Mouse (Mus musculus): ENCODE measurements around the gene Ggta1. TPM values are rescaled to one million over a fixed set of nuclear protein-coding genes. Genes with fewer than 3 reads are reported as not detected.

Gene Ggta1
- polyA plus RNA-seq, 1 experiment from 2014 or later: 6.2 TPM

DNA sequence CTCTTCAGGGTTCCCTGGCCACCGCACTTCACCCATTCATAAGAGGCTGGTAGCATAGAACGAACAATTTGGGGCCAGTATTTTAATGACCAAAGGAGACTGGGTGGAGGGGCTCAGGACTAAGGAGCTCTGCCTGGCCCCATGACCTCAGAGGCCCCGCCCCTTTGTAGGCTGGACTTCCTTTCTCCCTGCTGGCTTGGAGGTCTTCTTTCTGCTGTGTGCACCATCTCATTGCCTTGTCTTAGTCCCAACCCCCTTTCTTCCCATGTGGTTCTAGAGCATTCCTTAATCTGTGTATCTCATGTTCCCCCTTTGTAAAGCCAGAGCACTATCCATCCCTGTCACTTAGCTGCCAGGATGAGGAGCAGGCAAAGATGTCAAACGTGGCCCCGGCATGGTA, 16.7 kb downstream of the Ggta1 start:
- Histone ChIP-seq H3K27ac (ENCODE audit: low read depth) (peak overlapping the region; percentile 66), H3K4me1 (ENCODE audit: insufficient read depth) (peaks cover 71% of the 10 kb centered on the region)

DNA sequence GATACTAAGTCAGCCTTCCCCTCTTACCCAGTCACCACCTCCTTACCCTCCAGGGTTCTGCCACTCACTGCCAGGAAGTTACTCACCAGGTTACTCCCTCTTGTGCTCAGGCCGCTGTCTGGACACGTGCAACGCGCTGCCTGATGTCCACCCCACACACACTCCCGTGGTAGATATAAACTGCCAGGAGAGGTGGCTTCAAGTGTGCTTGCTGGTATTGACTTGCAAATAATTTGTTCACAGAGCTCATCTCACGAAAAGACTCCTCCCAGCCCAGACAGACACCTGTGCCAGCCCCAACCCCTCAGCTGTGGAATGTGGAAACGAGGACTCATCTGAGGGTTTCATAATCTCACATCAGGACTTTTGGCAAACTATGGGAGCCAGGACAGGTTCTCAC, 17.4 kb downstream of the Ggta1 start:
- ATAC-seq (no peak), DNase-seq (no peak)
- H3K9ac ChIP-seq (replicated peaks): no peak overlapping the region
- H3K27me3 ChIP-seq (ENCODE audit: insufficient read depth, low read length): no peaks in the 10 kb centered on the region
- no peaks in the 10 kb centered on the region for H3K9me3 ChIP-seq (ENCODE audit: low read length)
- H3K4me2 ChIP-seq (ENCODE audit: low read depth, low read length): no peak overlapping the region
- no peak overlapping the region for H3K4me3 ChIP-seq (ENCODE audit: low read depth, low read length)
- WGBS (ENCODE audit: insufficient replicate concordance): 50% methylated on average over 7 of the region's 7 CpGs
- no peak for TF ChIP-seq CTCF (IDR thresholded peaks at IDR 0.05; ENCODE audit: low read depth)
- TF ChIP-seq EP300 (IDR thresholded peaks at IDR 0.05; ENCODE audit: low read depth): no peak
- H3K4me1 ChIP-seq (ENCODE audit: insufficient read depth): peaks cover 71% of the 10 kb centered on the region
- H3K36me3 ChIP-seq (replicated peaks; ENCODE audit: insufficient read depth, low read length): 0 out of 2 replicates have a peak, but pooled peaks cover 5% of the 10 kb centered on the region
- H3K27ac ChIP-seq (ENCODE audit: low read depth): peak overlapping the region; percentile 66

More for the DNA sequence above, 16.7 kb downstream of the Ggta1 start:
- Histone ChIP-seq H3K4me2 (ENCODE audit: low read depth, low read length) (peak overlapping the region; percentile 26; the same call in 1 of the 2 replicates), H3K4me3 (ENCODE audit: low read depth, low read length) (no peak overlapping the region), H3K36me3 (replicated peaks; ENCODE audit: insufficient read depth, low read length) (0 out of 2 replicates have a peak, but pooled peaks cover 5% of the 10 kb centered on the region), H3K9me3 (ENCODE audit: low read length) (no peaks in the 10 kb centered on the region), H3K27me3 (ENCODE audit: insufficient read depth, low read length) (no peaks in the 10 kb centered on the region), H3K9ac (replicated peaks) (no peak overlapping the region)
- TF ChIP-seq CTCF (IDR thresholded peaks at IDR 0.05; ENCODE audit: low read depth): no peak
- TF ChIP-seq EP300 (IDR thresholded peaks at IDR 0.05; ENCODE audit: low read depth): no peak
- ATAC-seq (no peak), DNase-seq (no peak)
- WGBS (ENCODE audit: insufficient replicate concordance): 67% methylated on average over 5 of the region's 5 CpGs

DNA sequence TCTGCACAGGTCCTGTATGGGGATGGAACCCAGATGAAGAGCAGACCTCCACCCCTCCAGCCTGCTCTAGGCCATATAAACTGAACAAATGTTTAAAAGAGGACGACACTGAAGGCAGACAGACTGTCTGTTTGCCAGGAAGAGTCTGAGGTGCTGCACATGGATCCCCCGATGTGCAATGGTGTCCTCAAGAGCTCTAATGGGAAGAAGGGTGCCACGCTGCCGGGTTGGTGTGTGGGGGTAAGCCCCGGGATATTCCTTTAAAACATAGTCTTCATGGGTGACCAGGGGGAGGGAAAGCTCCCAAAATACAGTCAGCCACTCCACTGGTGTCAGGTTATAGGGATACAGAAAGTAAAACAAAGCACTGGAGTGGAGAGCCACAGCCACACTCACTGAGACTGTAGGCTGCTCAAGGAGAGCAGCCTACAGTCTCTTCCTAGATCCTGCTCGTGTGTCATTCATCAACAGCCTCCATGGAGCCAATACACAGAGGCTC, 18.2 kb downstream of the Ggta1 start:
- H3K4me3 ChIP-seq (ENCODE audit: low read depth, low read length): peak overlapping the region; percentile 4; the same call in 1 of the 2 replicates
- WGBS (ENCODE audit: insufficient replicate concordance): 46% methylated on average over 6 of the region's 6 CpGs
- no peak for DNase-seq
- H3K9ac ChIP-seq (replicated peaks): no peak overlapping the region; the same call in 1 of the 2 replicates
- H3K36me3 ChIP-seq (replicated peaks; ENCODE audit: insufficient read depth, low read length): 0 out of 2 replicates have a peak, but pooled peaks cover 5% of the 10 kb centered on the region
- no peaks in the 10 kb centered on the region for H3K27me3 ChIP-seq (ENCODE audit: insufficient read depth, low read length)
- ATAC-seq: no peak
- peaks cover 63% of the 10 kb centered on the region for H3K4me1 ChIP-seq (ENCODE audit: insufficient read depth)
- peak overlapping the region; percentile 66 for H3K27ac ChIP-seq (ENCODE audit: low read depth)
- TF ChIP-seq EP300 (IDR thresholded peaks at IDR 0.05; ENCODE audit: low read depth) (no peak), CTCF (IDR thresholded peaks at IDR 0.05; ENCODE audit: low read depth) (no peak)
- no peaks in the 10 kb centered on the region for H3K9me3 ChIP-seq (ENCODE audit: low read length)
- peak overlapping the region; percentile 49 for H3K4me2 ChIP-seq (ENCODE audit: low read depth, low read length)

DNA sequence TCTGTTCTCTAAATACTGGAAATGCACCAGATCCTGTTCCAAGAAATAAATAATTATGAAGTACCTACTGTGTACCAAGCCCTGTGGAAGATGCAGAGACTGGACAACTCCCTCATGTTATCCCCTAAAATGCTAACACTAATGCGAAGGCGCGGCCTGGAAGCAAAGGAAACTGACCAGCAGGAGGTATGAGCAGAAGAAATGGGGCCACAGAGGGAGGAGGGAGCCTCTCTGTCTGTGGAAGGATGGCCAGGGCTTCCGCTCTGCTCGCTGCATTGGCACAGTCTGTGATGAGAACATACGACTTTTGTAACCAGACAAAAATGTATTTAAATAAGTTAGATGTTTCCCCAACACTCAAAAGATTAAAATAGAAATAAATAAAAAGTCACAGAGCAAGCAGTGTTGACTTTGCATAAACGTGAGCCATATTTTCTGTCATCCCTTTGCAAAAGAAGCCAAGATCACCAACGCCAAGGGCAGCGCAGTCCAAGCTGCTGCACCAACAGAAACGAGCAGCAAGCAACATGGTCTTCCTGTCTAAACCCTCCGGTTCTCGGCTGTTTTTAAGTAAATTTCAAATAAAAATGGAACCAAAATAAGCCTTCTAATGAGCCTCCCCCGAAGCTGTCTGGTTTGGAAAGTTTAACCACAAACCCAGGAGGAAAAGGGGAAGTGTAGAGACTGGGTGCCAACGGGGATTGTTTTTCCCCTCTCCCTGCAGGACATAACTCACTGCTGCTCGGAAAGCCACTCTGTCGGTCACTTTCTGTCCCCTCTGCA, 18.9 kb downstream of the Ggta1 start:
- Histone ChIP-seq H3K9me3 (ENCODE audit: low read length) (no peaks in the 10 kb centered on the region), H3K36me3 (replicated peaks; ENCODE audit: insufficient read depth, low read length) (peaks cover 5% of the 10 kb centered on the region; the same call in 1 of the 2 replicates), H3K4me3 (ENCODE audit: low read depth, low read length) (peak overlapping the region; percentile 4; the same call in 1 of the 2 replicates), H3K4me1 (ENCODE audit: insufficient read depth) (peaks cover 57% of the 10 kb centered on the region), H3K27me3 (ENCODE audit: insufficient read depth, low read length) (no peaks in the 10 kb centered on the region), H3K4me2 (ENCODE audit: low read depth, low read length) (peak overlapping the region; percentile 49), H3K9ac (replicated peaks) (no peak overlapping the region; the same call in 1 of the 2 replicates), H3K27ac (ENCODE audit: low read depth) (peak overlapping the region; percentile 66)
- ATAC-seq (no peak), DNase-seq (no peak)
- WGBS (ENCODE audit: insufficient replicate concordance): 33% methylated on average over 16 of the region's 16 CpGs
- TF ChIP-seq CTCF (IDR thresholded peaks at IDR 0.05; ENCODE audit: low read depth) (no peak), EP300 (IDR thresholded peaks at IDR 0.05; ENCODE audit: low read depth) (no peak)

DNA sequence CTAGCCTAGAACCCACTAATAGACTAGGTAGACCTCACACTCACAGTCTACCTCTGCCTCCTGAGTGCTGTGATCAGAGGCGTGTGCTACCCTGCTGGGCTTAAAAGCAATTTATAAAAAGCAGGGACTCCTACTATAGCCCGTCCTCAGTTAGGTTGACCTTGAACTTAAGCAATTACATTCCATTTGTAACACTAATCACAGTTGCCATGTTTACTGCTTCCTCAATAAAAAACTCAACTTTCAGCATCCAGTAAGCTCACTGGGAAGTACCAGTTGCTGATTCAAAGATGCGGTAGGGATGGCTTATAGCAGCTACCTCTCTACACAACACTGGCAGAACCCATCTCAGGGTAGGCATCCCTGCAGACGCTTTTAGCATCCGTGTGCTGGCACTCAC, 19.7 kb downstream of the Ggta1 start:
- ATAC-seq (no peak), DNase-seq (no peak)
- Histone ChIP-seq H3K9me3 (ENCODE audit: low read length) (no peaks in the 10 kb centered on the region), H3K36me3 (replicated peaks; ENCODE audit: insufficient read depth, low read length) (peaks cover 5% of the 10 kb centered on the region; the same call in 1 of the 2 replicates), H3K4me1 (ENCODE audit: insufficient read depth) (peaks cover 49% of the 10 kb centered on the region), H3K4me3 (ENCODE audit: low read depth, low read length) (no peak overlapping the region), H3K9ac (replicated peaks) (no peak overlapping the region), H3K27me3 (ENCODE audit: insufficient read depth, low read length) (no peaks in the 10 kb centered on the region), H3K4me2 (ENCODE audit: low read depth, low read length) (no peak overlapping the region), H3K27ac (ENCODE audit: low read depth) (no peak overlapping the region)
- WGBS (ENCODE audit: insufficient replicate concordance): 73% methylated on average over 5 of the region's 5 CpGs
- TF ChIP-seq EP300 (IDR thresholded peaks at IDR 0.05; ENCODE audit: low read depth) (no peak), CTCF (IDR thresholded peaks at IDR 0.05; ENCODE audit: low read depth) (no peak)

DNA sequence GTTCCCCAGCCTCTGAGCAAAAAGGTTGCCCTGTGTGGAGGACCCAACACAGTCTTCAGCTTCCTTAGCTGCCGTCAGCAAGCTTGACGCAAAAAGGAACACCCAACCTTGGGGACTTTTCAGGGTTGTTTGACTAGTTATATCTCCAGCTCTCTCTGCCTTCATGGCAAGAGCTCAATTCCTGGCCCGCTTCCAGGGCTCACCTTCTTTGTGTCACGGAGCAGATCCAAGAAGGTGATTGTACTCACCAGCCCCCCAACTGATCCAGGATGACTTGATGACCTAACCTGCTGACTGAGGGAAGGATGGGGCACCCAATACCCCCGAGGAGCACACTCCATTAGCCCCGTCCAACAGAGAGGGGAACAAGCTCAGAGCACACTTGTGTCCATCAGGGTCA, 21.0 kb downstream of the Ggta1 start:
- DNase-seq: no peak

More for the DNA sequence above, 21.0 kb downstream of the Ggta1 start:
- no peak for ATAC-seq
- H3K9ac ChIP-seq (replicated peaks): no peak overlapping the region
- no peaks in the 10 kb centered on the region for H3K27me3 ChIP-seq (ENCODE audit: insufficient read depth, low read length)
- 0 out of 2 replicates have a peak overlapping the region, but pooled peaks have one; percentile 16 for H3K4me2 ChIP-seq (ENCODE audit: low read depth, low read length)
- 60% methylated on average over 6 of the region's 6 CpGs for WGBS (ENCODE audit: insufficient replicate concordance)
- TF ChIP-seq CTCF (IDR thresholded peaks at IDR 0.05; ENCODE audit: low read depth) (no peak), EP300 (IDR thresholded peaks at IDR 0.05; ENCODE audit: low read depth) (no peak)
- peaks cover 46% of the 10 kb centered on the region for H3K4me1 ChIP-seq (ENCODE audit: insufficient read depth)
- no peaks in the 10 kb centered on the region for H3K9me3 ChIP-seq (ENCODE audit: low read length)
- peak overlapping the region; percentile 62 for H3K27ac ChIP-seq (ENCODE audit: low read depth)
- peaks cover 5% of the 10 kb centered on the region; the same call in 1 of the 2 replicates for H3K36me3 ChIP-seq (replicated peaks; ENCODE audit: insufficient read depth, low read length)
- no peak overlapping the region for H3K4me3 ChIP-seq (ENCODE audit: low read depth, low read length)

All from liver, postnatal 0 days (tissue).